Mouse (Mus musculus) embryonic fibroblast, embryonic 13.5 days (primary cell): ENCODE measurements around the gene Srp68.

Experiments
- CTCF ChIP-seq: IDR thresholded peaks from 2 replicates; pipeline ENCODE4 v1.5.1; 2011; ENCODE audit warnings: mild to moderate bottlenecking, control low read depth, low read length, moderate library complexity, borderline replicate concordance; ENCODE audit not compliant: insufficient read depth
- POLR2A ChIP-seq: IDR thresholded peaks from 2 replicates; pipeline ENCODE4 v1.6.1; 2011; ENCODE audit warnings: low read depth, mild to moderate bottlenecking, control low read depth, low read length, moderate library complexity

GRCm38 (mm10) chr11:116255982-116256675, 17.9 kb downstream of the Srp68 start:
- TF ChIP-seq POLR2A, result no peak
- TF ChIP-seq CTCF, result no peak
